Mouse (Mus musculus) small intestine, adult 10 weeks (tissue): ENCODE results near the gene Clec2l. TPM values are rescaled to one million over a fixed set of nuclear protein-coding genes. Genes with fewer than 3 reads are reported as not detected.

Experiments used
- polyA plus RNA-seq: library from polyadenylated mRNA; stranded (reverse); fragments of 350-450 nt; fragmentation: Illumina TruSeq; extraction: RNeasy Lipid Tissue Mini Kit (QIAGEN cat#74804); gene quantifications from one replicate; pipeline ENCODE4 v1.2.3, GENCODE M21; 2014; ENCODE audit warnings: low replicate concordance

Gene Clec2l
- not detected for polyA plus RNA-seq

GRCm38 (mm10) chr6:38662714-38663615 lies at the start of gene Clec2l:
Gene Clec2l, plus strand, starts transcription at chr6:38663069.

GRCm38 (mm10) chr6:38636852-38637618 lies 25.8 kb upstream of the Clec2l start, which contains the start of gene Klrg2:
Gene Klrg2, minus strand, starts transcription at chr6:38637242.

Other genes with a start within 250 kb of the Clec2l start
- 33.3 TPM for gene Ubn2, start 229.1 kb upstream of the Clec2l start, polyA plus RNA-seq
- not detected for gene Fmc1, start 129.6 kb upstream of the Clec2l start, polyA plus RNA-seq
- 413 TPM for gene Luc7l2, start 111.7 kb upstream of the Clec2l start, polyA plus RNA-seq
- not detected for gene Klrg2, start 25.8 kb upstream of the Clec2l start, polyA plus RNA-seq
- gene Tbxas1, start 212.3 kb downstream of the Clec2l start, polyA plus RNA-seq = 2.3 TPM
- gene Hipk2, start 213.1 kb downstream of the Clec2l start, polyA plus RNA-seq = 49.2 TPM